Mouse (Mus musculus) gastrocnemius, adult 8-10 months (tissue): ENCODE measurements at regions not wholly inside any gene's neighbourhood (a gene's known extent, or its start where the extent isn't known, plus 50 kb on each side); places are given as distances from the start of the nearest gene placed in this dataset.

Experiments used
- DNase-seq, 2 experiments: peaks; one replicate each; pipeline ENCODE4 v3.0.0; 2022; ENCODE audit warnings: low spot score in 2 of 2

- DNase-seq: no peak
Measured at GRCm38 (mm10) chr12:29118336-29118735, 366.7 kb downstream of the Eipr1 start.

- no peak for DNase-seq
Measured at GRCm38 (mm10) chr12:29121159-29121558, 369.6 kb downstream of the Eipr1 start.

GRCm38 (mm10) chr12:29122931-29123330, 371.3 kb downstream of the Eipr1 start:
- DNase-seq: no peak

GRCm38 (mm10) chr12:29124079-29124668, 372.6 kb downstream of the Eipr1 start:
- DNase-seq: no peak

- no peak for DNase-seq
Measured at GRCm38 (mm10) chr12:29128844-29129243, 377.2 kb downstream of the Eipr1 start.

- no peak for DNase-seq
Measured at GRCm38 (mm10) chr12:29129331-29129730, 377.7 kb downstream of the Eipr1 start.

- DNase-seq: no peak
Measured at GRCm38 (mm10) chr12:29134326-29134725, 382.7 kb downstream of the Eipr1 start.

- DNase-seq: no peak
Measured at GRCm38 (mm10) chr12:29136850-29137268, 385.3 kb downstream of the Eipr1 start.

GRCm38 (mm10) chr12:29137455-29137854, 385.9 kb downstream of the Eipr1 start:
- no peak for DNase-seq

- no peak for DNase-seq
Measured at GRCm38 (mm10) chr12:29140576-29140975, 387.6 kb upstream of the Myt1l start.

- no peak for DNase-seq
Measured at GRCm38 (mm10) chr12:29141132-29141531, 387.1 kb upstream of the Myt1l start.

- DNase-seq: no peak
Measured at GRCm38 (mm10) chr12:29141855-29142254, 386.3 kb upstream of the Myt1l start.

GRCm38 (mm10) chr12:29143297-29143696, 384.9 kb upstream of the Myt1l start:
- no peak for DNase-seq

- no peak for DNase-seq
Measured at GRCm38 (mm10) chr12:29160920-29161319, 367.3 kb upstream of the Myt1l start.

GRCm38 (mm10) chr12:29161546-29161945, 366.6 kb upstream of the Myt1l start:
- no peak for DNase-seq

GRCm38 (mm10) chr12:29164701-29165100, 363.5 kb upstream of the Myt1l start:
- DNase-seq: no peak

- DNase-seq: no peak
Measured at GRCm38 (mm10) chr12:29166316-29166715, 361.9 kb upstream of the Myt1l start.

GRCm38 (mm10) chr12:29167922-29168321, 360.3 kb upstream of the Myt1l start:
- DNase-seq: no peak

GRCm38 (mm10) chr12:29175698-29176440, 352.3 kb upstream of the Myt1l start:
- DNase-seq: no peak

- no peak for DNase-seq
Measured at GRCm38 (mm10) chr12:29177145-29177544, 351.0 kb upstream of the Myt1l start.

GRCm38 (mm10) chr12:29178168-29178895, 349.9 kb upstream of the Myt1l start:
- no peak for DNase-seq

GRCm38 (mm10) chr12:29179405-29179804, 348.8 kb upstream of the Myt1l start:
- no peak for DNase-seq
